Mouse (Mus musculus) hindbrain, postnatal 0 days (tissue): ENCODE data around the gene B3glct. TPM values are rescaled to one million over a fixed set of nuclear protein-coding genes. Genes with fewer than 3 reads are reported as not detected.
A peak's percentile ranks its signal among the peaks of the same experiment; 100 is the strongest.

Experiments used
- ATAC-seq: fragments of 200-750 bp; cut with Nextera tagmentation; 2 replicates; pipeline ENCODE4 v1.8.0; 2017; ENCODE audit warnings: mild to moderate bottlenecking, moderate TSS enrichment, moderate library complexity
- DNase-seq: peaks from one replicate; pipeline ENCODE4 v3.0.0-alpha.2; 2015; ENCODE audit warnings: low spot score
- H3K27ac ChIP-seq: fragments of 300-500 bp; sonication (generic); 2 replicates; pipeline ENCODE4 v1.5.1; 2014; ENCODE audit warnings: mild to moderate bottlenecking
- H3K27me3 ChIP-seq: fragments of 300-500 bp; sonication (generic); 2 replicates; pipeline ENCODE4 v1.6.1; 2014; ENCODE audit warnings: low read length, mixed read lengths; ENCODE audit not compliant: insufficient read depth
- H3K36me3 ChIP-seq: fragments of 300-500 bp; sonication (generic); 2 replicates; pipeline ENCODE4 v1.6.1; 2014; ENCODE audit warnings: low read length, mixed read lengths; ENCODE audit not compliant: insufficient read depth
- H3K4me1 ChIP-seq: fragments of 300-500 bp; sonication (generic); 2 replicates; pipeline ENCODE4 v1.6.1; 2014; ENCODE audit warnings: antibody characterized with exemption, low read length, mixed read lengths; ENCODE audit not compliant: insufficient read depth
- H3K4me2 ChIP-seq: fragments of 300-500 bp; sonication (generic); 2 replicates; pipeline ENCODE4 v1.6.1; 2014; ENCODE audit warnings: low read depth, mild to moderate bottlenecking, low read length, moderate library complexity, mixed read lengths
- H3K4me3 ChIP-seq: fragments of 300-500 bp; sonication (generic); 2 replicates; pipeline ENCODE4 v1.5.1; 2014; ENCODE audit warnings: low read length
- H3K9ac ChIP-seq: fragments of 300-500 bp; sonication (generic); replicated peaks from 2 replicates; pipeline ENCODE4 v1.6.1; 2014; ENCODE audit warnings: mild to moderate bottlenecking, low read length, moderate library complexity, mixed read lengths
- H3K9me3 ChIP-seq: fragments of 300-500 bp; sonication (generic); 2 replicates; pipeline ENCODE4 v1.6.1; 2016; ENCODE audit warnings: low read length, mixed read lengths
- CTCF ChIP-seq: IDR thresholded peaks from 2 replicates; pipeline ENCODE4 v1.5.1; 2016; ENCODE audit warnings: antibody characterized with exemption, control low read depth, low read depth
- WGBS: fragments of 180-500 bp; shearing (Covaris S2); extraction: QIAGEN DNeasy Blood & Tissue Kit; methylation state at CpG from one replicate; pipeline ENCODE4 v1.1.7; 2014; 5-methylcytosine and 5-hydroxymethylcytosine counted together
- polyA plus RNA-seq: library from polyadenylated mRNA; unstranded; fragments of >200 nt; fragmentation: Nextera tagmentation; extraction: Ambion mirVana; gene quantifications from 2 replicates; pipeline ENCODE4 v1.2.1, GENCODE M21; 2015
- total RNA-seq: library from RNA; depleted of rRNA; stranded (reverse); fragments of >200 nt; gene quantifications from 2 replicates; pipeline ENCODE4 v1.2.3, GENCODE M21; 2014

B3glct gene
- total and polyA plus RNA-seq, 2 experiments from 2014 or later: 14.4 to 22.4 TPM

GRCm38 (mm10) chr5:149641277-149641892 is 36.6 kb upstream of the B3glct start:
- no peak for ATAC-seq
- Histone ChIP-seq H3K9me3 (no peaks in the 10 kb centered on the region), H3K4me1 (no peaks in the 10 kb centered on the region), H3K4me2 (no peak overlapping the region), H3K27me3 (no peaks in the 10 kb centered on the region), H3K27ac (no peak overlapping the region), H3K36me3 (no peaks in the 10 kb centered on the region), H3K9ac (no peak overlapping the region), H3K4me3 (no peak overlapping the region)
- TF ChIP-seq CTCF: no peak
- 92% methylated on average over 8 of the region's 8 CpGs for WGBS
- no peak for DNase-seq

GRCm38 (mm10) chr5:149642366-149642765 is 35.7 kb upstream of the B3glct start:
- no peak for ATAC-seq
- Histone ChIP-seq H3K9ac (no peak overlapping the region), H3K4me1 (no peaks in the 10 kb centered on the region), H3K4me2 (no peak overlapping the region), H3K36me3 (no peaks in the 10 kb centered on the region), H3K9me3 (no peaks in the 10 kb centered on the region), H3K27me3 (no peaks in the 10 kb centered on the region), H3K4me3 (no peak overlapping the region), H3K27ac (no peak overlapping the region)
- peak; percentile 46 for DNase-seq
- TF ChIP-seq CTCF: peak; percentile 71
- WGBS: 56% methylated on average over 6 of the region's 6 CpGs

GRCm38 (mm10) chr5:149642783-149643509 is 35.1 kb upstream of the B3glct start:
- H3K4me3 ChIP-seq: no peak overlapping the region
- TF ChIP-seq CTCF: no peak
- H3K27me3 ChIP-seq: no peaks in the 10 kb centered on the region
- no peaks in the 10 kb centered on the region for H3K4me1 ChIP-seq
- no peak overlapping the region for H3K4me2 ChIP-seq
- no peak overlapping the region for H3K27ac ChIP-seq
- 82% methylated on average over 11 of the region's 11 CpGs for WGBS
- no peak overlapping the region for H3K9ac ChIP-seq
- H3K36me3 ChIP-seq: no peaks in the 10 kb centered on the region
- ATAC-seq (no peak), DNase-seq (no peak)
- no peaks in the 10 kb centered on the region for H3K9me3 ChIP-seq

- Histone ChIP-seq H3K27ac (0 out of 2 replicates have a peak overlapping the region, but pooled peaks have one; percentile 36), H3K9me3 (no peaks in the 10 kb centered on the region), H3K4me3 (no peak overlapping the region), H3K4me1 (no peaks in the 10 kb centered on the region), H3K27me3 (no peaks in the 10 kb centered on the region), H3K36me3 (no peaks in the 10 kb centered on the region), H3K9ac (no peak overlapping the region), H3K4me2 (no peak overlapping the region)
- TF ChIP-seq CTCF: peak; percentile 60
- DNase-seq (peak; percentile 75), ATAC-seq (peak; percentile 64)
- WGBS: 42% methylated on average over 8 of the region's 8 CpGs
Measured at GRCm38 (mm10) chr5:149647367-149648115, 30.5 kb upstream of the B3glct start.

GRCm38 (mm10) chr5:149648196-149648595 is 29.8 kb upstream of the B3glct start:
- no peak overlapping the region for H3K4me2 ChIP-seq
- WGBS: 52% methylated on average over 4 of the region's 4 CpGs
- ATAC-seq (no peak), DNase-seq (no peak)
- H3K27me3 ChIP-seq: no peaks in the 10 kb centered on the region
- H3K36me3 ChIP-seq: no peaks in the 10 kb centered on the region
- H3K9ac ChIP-seq: no peak overlapping the region
- TF ChIP-seq CTCF: no peak
- H3K4me3 ChIP-seq: no peak overlapping the region
- no peaks in the 10 kb centered on the region for H3K4me1 ChIP-seq
- 0 out of 2 replicates have a peak overlapping the region, but pooled peaks have one; percentile 36 for H3K27ac ChIP-seq
- no peaks in the 10 kb centered on the region for H3K9me3 ChIP-seq

GRCm38 (mm10) chr5:149648895-149649406 is 29.1 kb upstream of the B3glct start:
- Histone ChIP-seq H3K27ac (no peak overlapping the region), H3K4me2 (no peak overlapping the region), H3K9me3 (no peaks in the 10 kb centered on the region), H3K36me3 (no peaks in the 10 kb centered on the region), H3K4me1 (no peaks in the 10 kb centered on the region), H3K4me3 (no peak overlapping the region), H3K9ac (no peak overlapping the region), H3K27me3 (no peaks in the 10 kb centered on the region)
- TF ChIP-seq CTCF: no peak
- WGBS: 78% methylated on average over 6 of the region's 6 CpGs
- DNase-seq: no peak
- no peak for ATAC-seq
